Mouse (Mus musculus) liver, embryonic 16.5 days (tissue): ENCODE data around the gene Arhgef19. TPM values are rescaled to one million over a fixed set of nuclear protein-coding genes. Genes with fewer than 3 reads are reported as not detected.

ENCODE experiments used
- ATAC-seq: fragments of 200-750 bp; cut with Nextera tagmentation; 2 replicates; pipeline ENCODE4 v1.8.0; 2017; ENCODE audit warnings: low read depth, mild to moderate bottlenecking, moderate number of reproducible peaks, moderate library complexity
- H3K27ac ChIP-seq: fragments of 300-500 bp; sonication (generic); 2 replicates; pipeline ENCODE4 v1.5.1; 2014; ENCODE audit warnings: mild to moderate bottlenecking, low read length
- H3K27me3 ChIP-seq: fragments of 300-500 bp; sonication (generic); 2 replicates; pipeline ENCODE4 v1.6.1; 2014; ENCODE audit warnings: low read depth, low read length, mixed read lengths; ENCODE audit not compliant: control insufficient read depth, insufficient read depth
- H3K36me3 ChIP-seq: fragments of 300-500 bp; sonication (generic); 2 replicates; pipeline ENCODE4 v1.6.1; 2014; ENCODE audit warnings: mild to moderate bottlenecking; ENCODE audit not compliant: control insufficient read depth, insufficient read depth
- H3K4me1 ChIP-seq: fragments of 300-500 bp; sonication (generic); 2 replicates; pipeline ENCODE4 v1.6.1; 2014; ENCODE audit warnings: low read depth, low read length, mixed read lengths; ENCODE audit not compliant: control insufficient read depth
- H3K4me2 ChIP-seq: fragments of 300-500 bp; sonication (generic); 2 replicates; pipeline ENCODE4 v1.6.1; 2014; ENCODE audit warnings: low read depth, low read length, mixed read lengths
- H3K4me3 ChIP-seq: fragments of 300-500 bp; sonication (generic); 2 replicates; pipeline ENCODE4 v1.5.1; 2014; ENCODE audit warnings: low read depth, mild to moderate bottlenecking, low read length
- H3K9ac ChIP-seq: fragments of 300-500 bp; sonication (generic); 2 replicates; pipeline ENCODE4 v1.6.1; 2014; ENCODE audit warnings: low read depth, low read length
- H3K9me3 ChIP-seq: fragments of 300-500 bp; sonication (generic); replicated peaks from 2 replicates; pipeline ENCODE4 v1.6.1; 2016; ENCODE audit warnings: low read length; ENCODE audit not compliant: control insufficient read depth
- whole genome bisulfite sequencing: fragments of 180-500 bp; shearing (Covaris S2); extraction: QIAGEN DNeasy Blood & Tissue Kit; methylation state at CpG from one replicate; pipeline ENCODE4 v1.1.7; 2014; ENCODE audit not compliant: insufficient replicate concordance; 5-methylcytosine and 5-hydroxymethylcytosine counted together
- polyA plus RNA-seq: library from polyadenylated mRNA; unstranded; fragments of >200 nt; fragmentation: Nextera tagmentation; extraction: Ambion mirVana; gene quantifications from 2 replicates; pipeline ENCODE4 v1.2.1, GENCODE M21; 2015

Arhgef19 gene
- polyA plus RNA-seq, 1 experiment from 2014 or later = 1.3 TPM

GRCm38 (mm10) chr4:141277157-141277556, 37.9 kb downstream of the Arhgef19 start:
- Histone ChIP-seq H3K4me1 (peaks cover 17% of the 10 kb centered on the region), H3K4me2 (no peak overlapping the region), H3K36me3 (no peaks in the 10 kb centered on the region), H3K4me3 (no peak overlapping the region), H3K27ac (no peak overlapping the region), H3K27me3 (no peaks in the 10 kb centered on the region), H3K9me3 (no peaks in the 10 kb centered on the region), H3K9ac (no peak overlapping the region)
- no peak for ATAC-seq
- 49% methylated on average over 8 of the region's 8 CpGs for WGBS

- Histone ChIP-seq H3K9me3 (no peaks in the 10 kb centered on the region), H3K27me3 (no peaks in the 10 kb centered on the region), H3K36me3 (no peaks in the 10 kb centered on the region), H3K4me1 (peaks cover 17% of the 10 kb centered on the region), H3K27ac (peak overlapping the region; percentile 56; the same call in 1 of the 2 replicates), H3K4me2 (no peak overlapping the region), H3K9ac (no peak overlapping the region; the same call in 1 of the 2 replicates), H3K4me3 (no peak overlapping the region)
- ATAC-seq = peak; percentile 16
- WGBS = 35% methylated on average over 7 of the region's 7 CpGs
These were observed 38.9 kb downstream of the Arhgef19 start for GRCm38 (mm10) chr4:141278154-141278553.

GRCm38 (mm10) chr4:141279327-141279726, 40.0 kb downstream of the Arhgef19 start:
- WGBS = 37% methylated on average over 15 of the region's 15 CpGs
- no peaks in the 10 kb centered on the region for H3K9me3 ChIP-seq
- H3K9ac ChIP-seq = no peak overlapping the region
- no peaks in the 10 kb centered on the region for H3K27me3 ChIP-seq
- H3K27ac ChIP-seq = peak overlapping the region; percentile 67
- H3K4me2 ChIP-seq = no peak overlapping the region
- H3K36me3 ChIP-seq = no peaks in the 10 kb centered on the region
- H3K4me1 ChIP-seq = peaks cover 17% of the 10 kb centered on the region
- peak; percentile 63 for ATAC-seq
- H3K4me3 ChIP-seq = no peak overlapping the region

GRCm38 (mm10) chr4:141279783-141280182, 40.5 kb downstream of the Arhgef19 start:
- no peaks in the 10 kb centered on the region for H3K27me3 ChIP-seq
- no peak overlapping the region for H3K4me3 ChIP-seq
- no peak overlapping the region for H3K27ac ChIP-seq
- H3K36me3 ChIP-seq = no peaks in the 10 kb centered on the region
- H3K9ac ChIP-seq = no peak overlapping the region
- H3K9me3 ChIP-seq = no peaks in the 10 kb centered on the region
- no peak overlapping the region for H3K4me2 ChIP-seq
- WGBS = 65% methylated on average over 6 of the region's 6 CpGs
- peaks cover 17% of the 10 kb centered on the region for H3K4me1 ChIP-seq
- ATAC-seq = no peak

GRCm38 (mm10) chr4:141280471-141280870, 41.2 kb downstream of the Arhgef19 start:
- no peak overlapping the region for H3K27ac ChIP-seq
- 67% methylated on average over 1 of the region's 1 CpGs for WGBS

GRCm38 (mm10) chr4:141281153-141281552, 41.9 kb downstream of the Arhgef19 start:
- 11% methylated on average over 6 of the region's 6 CpGs for WGBS
- H3K36me3 ChIP-seq = no peaks in the 10 kb centered on the region
- H3K4me3 ChIP-seq = no peak overlapping the region
- peak overlapping the region; percentile 21; the same call in 1 of the 2 replicates for H3K4me2 ChIP-seq
- H3K27ac ChIP-seq = peak overlapping the region; percentile 63
- no peak overlapping the region for H3K9ac ChIP-seq
- H3K4me1 ChIP-seq = peaks cover 17% of the 10 kb centered on the region
- ATAC-seq = peak; percentile 74
- no peaks in the 10 kb centered on the region for H3K9me3 ChIP-seq
- peaks cover 4% of the 10 kb centered on the region for H3K27me3 ChIP-seq

More at GRCm38 (mm10) chr4:141280471-141280870, 41.2 kb downstream of the Arhgef19 start:
- H3K9ac ChIP-seq = no peak overlapping the region
- peaks cover 17% of the 10 kb centered on the region for H3K4me1 ChIP-seq
- H3K36me3 ChIP-seq = no peaks in the 10 kb centered on the region
- ATAC-seq = no peak
- H3K4me3 ChIP-seq = no peak overlapping the region
- no peaks in the 10 kb centered on the region; the same call in 1 of the 2 replicates for H3K27me3 ChIP-seq
- H3K9me3 ChIP-seq = no peaks in the 10 kb centered on the region
- no peak overlapping the region for H3K4me2 ChIP-seq

GRCm38 (mm10) chr4:141281578-141281977, 42.3 kb downstream of the Arhgef19 start:
- Histone ChIP-seq H3K4me3 (no peak overlapping the region), H3K4me2 (no peak overlapping the region), H3K9ac (no peak overlapping the region), H3K36me3 (no peaks in the 10 kb centered on the region), H3K9me3 (no peaks in the 10 kb centered on the region), H3K27me3 (peaks cover 6% of the 10 kb centered on the region), H3K4me1 (peaks cover 17% of the 10 kb centered on the region), H3K27ac (peak overlapping the region; percentile 63; the same call in 1 of the 2 replicates)
- peak; percentile 14; the same call in 1 of the 2 replicates for ATAC-seq
- WGBS = 0% methylated on average over 1 of the region's 1 CpGs

- no peaks in the 10 kb centered on the region for H3K36me3 ChIP-seq
- H3K27me3 ChIP-seq = peaks cover 11% of the 10 kb centered on the region
- ATAC-seq = no peak
- 18% methylated on average over 3 of the region's 3 CpGs for WGBS
- H3K4me2 ChIP-seq = no peak overlapping the region
- no peak overlapping the region for H3K27ac ChIP-seq
- H3K9ac ChIP-seq = no peak overlapping the region
- no peaks in the 10 kb centered on the region for H3K9me3 ChIP-seq
- H3K4me3 ChIP-seq = no peak overlapping the region
- H3K4me1 ChIP-seq = peaks cover 21% of the 10 kb centered on the region
These were observed 42.8 kb downstream of the Arhgef19 start for GRCm38 (mm10) chr4:141282087-141282486.

- Histone ChIP-seq H3K4me3 (no peak overlapping the region), H3K36me3 (no peaks in the 10 kb centered on the region), H3K27me3 (peaks cover 17% of the 10 kb centered on the region), H3K4me1 (peaks cover 23% of the 10 kb centered on the region), H3K27ac (no peak overlapping the region), H3K9ac (no peak overlapping the region), H3K9me3 (no peaks in the 10 kb centered on the region), H3K4me2 (no peak overlapping the region)
- WGBS = 42% methylated on average over 5 of the region's 5 CpGs
- no peak for ATAC-seq
These were observed 43.3 kb downstream of the Arhgef19 start for GRCm38 (mm10) chr4:141282623-141283022.
